Mouse (Mus musculus) small intestine, adult 2 months (tissue): ENCODE measurements around the gene Sgcg.

Experiments
- CTCF ChIP-seq: fragments of 200-500 bp; IDR thresholded peaks from 2 replicates; pipeline ENCODE4 v1.5.1; 2012; ENCODE audit warnings: low read depth, mild to moderate bottlenecking, control low read depth, inconsistent platforms, low read length, moderate library complexity, mixed read lengths; ENCODE audit not compliant: insufficient replicate concordance, insufficient read length; ENCODE audit errors: extremely low read depth
- POLR2A ChIP-seq: fragments of 200-500 bp; IDR thresholded peaks from 2 replicates; pipeline ENCODE4 v1.6.1; 2012; ENCODE audit warnings: low read depth, mild to moderate bottlenecking, control low read depth, inconsistent platforms, low read length, moderate library complexity

DNA sequence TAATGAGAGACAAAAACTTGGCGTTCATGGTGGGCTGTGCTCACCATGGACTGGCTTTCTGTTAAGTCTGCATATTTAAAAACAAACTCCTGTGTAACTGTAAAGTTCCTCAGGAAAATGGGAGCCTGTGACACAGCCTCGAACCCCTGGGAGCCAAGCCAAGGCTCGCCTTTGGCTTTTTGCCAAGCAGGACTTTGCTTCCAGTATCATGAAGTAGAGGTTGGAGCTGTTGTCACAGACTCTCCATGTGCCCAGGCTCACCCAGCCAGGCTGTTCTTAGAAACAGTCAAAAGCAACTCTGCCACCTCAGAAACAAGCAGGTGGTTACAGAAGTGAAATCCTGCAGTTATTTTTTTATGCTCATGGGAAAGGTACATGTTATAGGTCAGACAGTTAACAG, 32.4 kb upstream of the Sgcg start:
- TF ChIP-seq CTCF (no peak), POLR2A (no peak)
